In the genomic region with DNA sequence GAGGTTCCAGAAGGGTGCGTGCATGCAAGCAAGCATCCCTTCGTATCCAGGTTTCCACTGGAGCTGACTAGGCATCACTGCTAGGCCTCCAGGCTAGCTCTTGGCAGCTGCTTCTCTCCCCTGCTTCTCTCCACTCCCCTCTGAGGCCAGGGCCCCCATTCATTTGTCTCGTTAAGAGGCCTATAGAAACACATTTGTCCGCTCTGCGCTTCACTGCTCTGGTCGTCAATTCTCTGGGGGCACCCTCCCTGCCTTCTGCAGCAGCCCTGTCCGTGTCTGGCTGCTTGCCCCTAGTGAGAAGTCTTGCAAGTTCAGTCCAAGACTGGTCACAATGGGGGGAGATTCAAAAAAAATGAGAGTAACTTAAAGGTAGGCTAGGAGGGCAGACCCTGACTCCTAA, we compare ENCODE assay signal across 9 mouse cellular contexts. TPM values are rescaled to one million over a fixed set of nuclear protein-coding genes. Genes with fewer than 3 reads are reported as not detected.
DNase-seq lines count a peak whose midpoint lies in the region; ATAC-seq lines count a peak whose summit lies in the region.
"Had no signal": no experiment of that assay in that cellular context is flagged by ENCODE, and none has a peak within 500 bp of the region (broad histone marks: within the 10 kb centered on the region; RNA-seq: fewer than 3 reads in every experiment).

No protein-coding gene starts in this region.

- peaks cover 96% of the 10 kb centered on the region for H3K4me1 ChIP-seq in forebrain, embryonic 10.5 days
- peaks cover 59% of the 10 kb centered on the region for H3K4me1 ChIP-seq in forebrain, embryonic 16.5 days (replicated peaks; ENCODE audit: control insufficient read depth, insufficient read depth, low read length)
- peaks cover 100% of the 10 kb centered on the region for H3K4me1 ChIP-seq in midbrain, embryonic 10.5 days
- peaks cover 37% of the 10 kb centered on the region for H3K4me1 ChIP-seq in midbrain, embryonic 16.5 days (ENCODE audit: control insufficient read depth, insufficient read depth, low read length)
- peaks cover 64% of the 10 kb centered on the region for H3K4me1 ChIP-seq in limb, embryonic 15.5 days
- peaks cover 75% of the 10 kb centered on the region for H3K4me1 ChIP-seq in stomach, embryonic 16.5 days (ENCODE audit: control insufficient read depth, insufficient read depth, low read length)

- H3K27me3 ChIP-seq in forebrain, embryonic 10.5 days (ENCODE audit: poor library complexity, severe bottlenecking), result no peaks in the 10 kb centered on the region
- H3K27me3 ChIP-seq in forebrain, embryonic 16.5 days (replicated peaks; ENCODE audit: control insufficient read depth, insufficient read depth, low read length), result no peaks in the 10 kb centered on the region
- H3K27me3 ChIP-seq in midbrain, embryonic 10.5 days (ENCODE audit: low read depth, poor library complexity, severe bottlenecking), result no peaks in the 10 kb centered on the region
- H3K27me3 ChIP-seq in midbrain, embryonic 16.5 days (ENCODE audit: control insufficient read depth, insufficient read depth, low read depth, low read length), result no peaks in the 10 kb centered on the region
- H3K27me3 ChIP-seq in limb, embryonic 15.5 days, result no peaks in the 10 kb centered on the region
- H3K27me3 ChIP-seq in stomach, embryonic 16.5 days (ENCODE audit: control insufficient read depth, insufficient read depth, low read length), result no peaks in the 10 kb centered on the region

- 26% methylated on average over 7 of the region's 7 CpGs for WGBS in forebrain, embryonic 10.5 days
- WGBS in forebrain, embryonic 16.5 days, result 8% methylated on average over 7 of the region's 7 CpGs
- WGBS in midbrain, embryonic 10.5 days, result 17% methylated on average over 7 of the region's 7 CpGs
- 12% methylated on average over 7 of the region's 7 CpGs for WGBS in midbrain, embryonic 16.5 days
- WGBS in limb, embryonic 15.5 days, result 40% methylated on average over 7 of the region's 7 CpGs
- 44% methylated on average over 7 of the region's 7 CpGs for WGBS in stomach, embryonic 16.5 days

- DNase-seq in forebrain, embryonic 10.5 days (ENCODE audit: extremely low spot score, low spot score), result no peak
- peak; percentile 54 for DNase-seq in midbrain, embryonic 10.5 days (ENCODE audit: low spot score)
- no peak for DNase-seq in layer of hippocampus, postnatal 25 days (ENCODE audit: extremely low spot score in 1 of 2, low spot score in 1 of 2)
- no peak for DNase-seq in left cerebral cortex, adult 11 months (ENCODE audit: low spot score)
- DNase-seq: heart, adult 11 months had no signal

- H3K4me3 ChIP-seq in forebrain, embryonic 10.5 days, result peak overlapping the region; percentile 26; the same call in 1 of the 2 replicates
- no peak overlapping the region for H3K4me3 ChIP-seq in forebrain, embryonic 16.5 days (replicated peaks; ENCODE audit: low read length)
- H3K4me3 ChIP-seq in midbrain, embryonic 10.5 days, result peak overlapping the region; percentile 14; the same call in 1 of the 2 replicates
- H3K4me3 ChIP-seq in midbrain, embryonic 16.5 days (ENCODE audit: low read depth, low read length), result no peak overlapping the region
- no peak overlapping the region for H3K4me3 ChIP-seq in limb, embryonic 15.5 days
- H3K4me3 ChIP-seq in stomach, embryonic 16.5 days (replicated peaks; ENCODE audit: low read length), result no peak overlapping the region

- H3K27ac ChIP-seq in forebrain, embryonic 10.5 days, result peak overlapping the region; percentile 96
- no peak overlapping the region for H3K27ac ChIP-seq in forebrain, embryonic 16.5 days (ENCODE audit: low read length)
- peak overlapping the region; percentile 94 for H3K27ac ChIP-seq in midbrain, embryonic 10.5 days (replicated peaks)
- H3K27ac ChIP-seq in midbrain, embryonic 16.5 days (ENCODE audit: low read length), result no peak overlapping the region
- H3K27ac ChIP-seq in limb, embryonic 15.5 days, result peak overlapping the region; percentile 51; the same call in 1 of the 2 replicates
- peak overlapping the region; percentile 98 for H3K27ac ChIP-seq in stomach, embryonic 16.5 days (ENCODE audit: low read length)

- no peak overlapping the region for H3K4me2 ChIP-seq in forebrain, embryonic 16.5 days (ENCODE audit: low read length)
- no peak overlapping the region for H3K4me2 ChIP-seq in midbrain, embryonic 16.5 days (ENCODE audit: low read length)
- H3K4me2 ChIP-seq in limb, embryonic 15.5 days, result no peak overlapping the region
- H3K4me2 ChIP-seq in stomach, embryonic 16.5 days (ENCODE audit: low read depth, low read length), result no peak overlapping the region

- H3K36me3 ChIP-seq in forebrain, embryonic 10.5 days (replicated peaks), result peaks cover 95% of the 10 kb centered on the region
- 0 out of 2 replicates have a peak, but pooled peaks cover 3% of the 10 kb centered on the region for H3K36me3 ChIP-seq in forebrain, embryonic 16.5 days (ENCODE audit: control insufficient read depth, insufficient read depth)
- peaks cover 72% of the 10 kb centered on the region for H3K36me3 ChIP-seq in midbrain, embryonic 10.5 days
- H3K36me3 ChIP-seq in midbrain, embryonic 16.5 days (ENCODE audit: control insufficient read depth, insufficient read depth, low read length), result peaks cover 5% of the 10 kb centered on the region
- H3K36me3 ChIP-seq in limb, embryonic 15.5 days, result peaks cover 62% of the 10 kb centered on the region
- H3K36me3 ChIP-seq in stomach, embryonic 16.5 days (ENCODE audit: control insufficient read depth, insufficient read depth, low read length), result no peaks in the 10 kb centered on the region; the same call in 1 of the 2 replicates

- no peak overlapping the region for H3K9ac ChIP-seq in forebrain, embryonic 16.5 days (replicated peaks; ENCODE audit: low read depth, low read length)
- no peak overlapping the region for H3K9ac ChIP-seq in midbrain, embryonic 16.5 days (ENCODE audit: low read depth, low read length)
- no peak overlapping the region for H3K9ac ChIP-seq in limb, embryonic 15.5 days
- H3K9ac ChIP-seq in stomach, embryonic 16.5 days (ENCODE audit: low read length), result peak overlapping the region; percentile 50; the same call in 1 of the 2 replicates

- ATAC-seq in forebrain, embryonic 16.5 days, result no peak
- no peak for ATAC-seq in midbrain, embryonic 16.5 days
- ATAC-seq in limb, embryonic 15.5 days (ENCODE audit: insufficient number of reproducible peaks, low FRiP score, low TSS enrichment, low read depth), result no peak
- no peak for ATAC-seq in stomach, embryonic 16.5 days (ENCODE audit: insufficient read depth, low FRiP score)

- H3K9me3 ChIP-seq in forebrain, embryonic 10.5 days, result peaks cover 11% of the 10 kb centered on the region; the same call in 1 of the 2 replicates
- peaks cover 3% of the 10 kb centered on the region; the same call in 1 of the 2 replicates for H3K9me3 ChIP-seq in forebrain, embryonic 16.5 days (ENCODE audit: control insufficient read depth, low read length)
- peaks cover 12% of the 10 kb centered on the region for H3K9me3 ChIP-seq in midbrain, embryonic 10.5 days (replicated peaks)
- no peaks in the 10 kb centered on the region for H3K9me3 ChIP-seq in midbrain, embryonic 16.5 days (replicated peaks; ENCODE audit: control insufficient read depth, low read length, poor library complexity, severe bottlenecking)
- no peaks in the 10 kb centered on the region for H3K9me3 ChIP-seq in limb, embryonic 15.5 days
- no peaks in the 10 kb centered on the region for H3K9me3 ChIP-seq in stomach, embryonic 16.5 days (replicated peaks; ENCODE audit: control insufficient read depth, low read length)

RNA-seq across cellular contexts. Expression of a gene that starts 16.7 kb away (rescaled TPM):
- 99.7 and 102 TPM in 2 replicates for polyA plus RNA-seq in forebrain, embryonic 10.5 days (2016; fragmentation: Nextera tagmentation; extraction: Ambion mirVana)
- polyA plus RNA-seq in forebrain, embryonic 16.5 days (2015; fragmentation: Nextera tagmentation; extraction: Ambion mirVana), result 77.0 and 81.6 TPM in 2 replicates
- polyA plus RNA-seq in midbrain, embryonic 10.5 days (2016; fragmentation: Nextera tagmentation; extraction: Ambion mirVana), result 94.4 and 103 TPM in 2 replicates
- 78.9 and 85.5 TPM in 2 replicates for polyA plus RNA-seq in midbrain, embryonic 16.5 days (2015; fragmentation: Nextera tagmentation; extraction: Ambion mirVana)
- 66.4 and 82.7 TPM in 2 replicates for polyA plus RNA-seq in limb, embryonic 15.5 days (2015; fragmentation: Nextera tagmentation; extraction: Ambion mirVana)
- 86.0 and 93.0 TPM in 2 replicates for polyA plus RNA-seq in stomach, embryonic 16.5 days (2015; fragmentation: Nextera tagmentation; extraction: Ambion mirVana)
- 10 to 100 TPM; 86.9 to 88.0 TPM for total RNA-seq in layer of hippocampus, postnatal 25 days (2021)

Comparison
In these comparisons a context has a peak if more than half of its experiments do, and no peak if none do; other contexts are left out.
1. H3K27ac ChIP-seq: peak in forebrain, embryonic 10.5 days (single experiment), midbrain, embryonic 10.5 days (single experiment), limb, embryonic 15.5 days (single experiment) and stomach, embryonic 16.5 days (single experiment); none in forebrain, embryonic 16.5 days (single experiment) and midbrain, embryonic 16.5 days (single experiment).
2. H3K4me3 ChIP-seq: peak in forebrain, embryonic 10.5 days (single experiment) and midbrain, embryonic 10.5 days (single experiment); none in forebrain, embryonic 16.5 days (single experiment), midbrain, embryonic 16.5 days (single experiment), limb, embryonic 15.5 days (single experiment) and stomach, embryonic 16.5 days (single experiment).